In genomic region chr19:16043007-16043406, GRCm38 (mm10) we compare ENCODE assay signal across 24 mouse cellular contexts.
"Had no signal": no experiment of that assay in that cellular context is flagged by ENCODE, and none has a peak within 500 bp of the region (broad histone marks: within the 10 kb centered on the region; RNA-seq: fewer than 3 reads in every experiment).

No protein-coding gene starts in this region.

- H3K4me1 ChIP-seq: heart, embryonic 13.5 days; heart, embryonic 15.5 days; hindbrain, embryonic 13.5 days; hindbrain, embryonic 15.5 days; kidney, embryonic 15.5 days; limb, embryonic 10.5 days; limb, embryonic 12.5 days; liver, embryonic 13.5 days; liver, embryonic 15.5 days had no signal

- H3K27ac ChIP-seq: heart, embryonic 13.5 days; heart, embryonic 15.5 days; hindbrain, embryonic 13.5 days; hindbrain, embryonic 15.5 days; hindbrain, postnatal 0 days; kidney, embryonic 15.5 days; kidney, postnatal 0 days; limb, embryonic 10.5 days; limb, embryonic 12.5 days; liver, embryonic 13.5 days; liver, embryonic 15.5 days had no signal

- H3K4me3 ChIP-seq: heart, embryonic 13.5 days; heart, embryonic 15.5 days; hindbrain, embryonic 13.5 days; hindbrain, embryonic 15.5 days; kidney, embryonic 15.5 days; limb, embryonic 10.5 days; limb, embryonic 12.5 days; liver, embryonic 13.5 days; liver, embryonic 15.5 days had no signal

- DNase-seq: gastrocnemius, postnatal 14 days; gastrocnemius, postnatal 36 days; heart, adult 18-20 months; heart, postnatal 14 days; heart, postnatal 36 days; kidney, adult 11 months; kidney, adult 2 months; kidney, adult 9 months; kidney, postnatal 14 days; kidney, postnatal 36 days; layer of hippocampus, adult 9-11 months; layer of hippocampus, postnatal 36 days; liver; liver, embryonic 13.5 days had no signal

- H3K27me3 ChIP-seq: heart, embryonic 13.5 days; heart, embryonic 15.5 days; hindbrain, embryonic 13.5 days; hindbrain, embryonic 15.5 days; kidney, embryonic 15.5 days; limb, embryonic 12.5 days; liver, embryonic 13.5 days; liver, embryonic 15.5 days had no signal

- H3K9ac ChIP-seq: heart, embryonic 13.5 days; heart, embryonic 15.5 days; hindbrain, embryonic 13.5 days; hindbrain, embryonic 15.5 days; kidney, embryonic 15.5 days; limb, embryonic 12.5 days; liver, embryonic 13.5 days; liver, embryonic 15.5 days had no signal

- H3K9me3 ChIP-seq: heart, embryonic 13.5 days; heart, embryonic 15.5 days; hindbrain, embryonic 13.5 days; hindbrain, embryonic 15.5 days; kidney, embryonic 15.5 days; limb, embryonic 10.5 days; limb, embryonic 12.5 days; liver, embryonic 13.5 days; liver, embryonic 15.5 days had no signal

- H3K36me3 ChIP-seq: heart, embryonic 13.5 days; heart, embryonic 15.5 days; hindbrain, embryonic 13.5 days; hindbrain, embryonic 15.5 days; kidney, embryonic 15.5 days; limb, embryonic 10.5 days; limb, embryonic 12.5 days; liver, embryonic 13.5 days; liver, embryonic 15.5 days had no signal
